Mouse (Mus musculus): ENCODE results near the gene Alg6. TPM values are rescaled to one million over a fixed set of nuclear protein-coding genes. Genes with fewer than 3 reads are reported as not detected.

The Alg6 gene
- polyA plus RNA-seq (2015; fragmentation: Nextera tagmentation; extraction: Ambion mirVana): 7.3 and 10.0 TPM in 2 replicates

DNA sequence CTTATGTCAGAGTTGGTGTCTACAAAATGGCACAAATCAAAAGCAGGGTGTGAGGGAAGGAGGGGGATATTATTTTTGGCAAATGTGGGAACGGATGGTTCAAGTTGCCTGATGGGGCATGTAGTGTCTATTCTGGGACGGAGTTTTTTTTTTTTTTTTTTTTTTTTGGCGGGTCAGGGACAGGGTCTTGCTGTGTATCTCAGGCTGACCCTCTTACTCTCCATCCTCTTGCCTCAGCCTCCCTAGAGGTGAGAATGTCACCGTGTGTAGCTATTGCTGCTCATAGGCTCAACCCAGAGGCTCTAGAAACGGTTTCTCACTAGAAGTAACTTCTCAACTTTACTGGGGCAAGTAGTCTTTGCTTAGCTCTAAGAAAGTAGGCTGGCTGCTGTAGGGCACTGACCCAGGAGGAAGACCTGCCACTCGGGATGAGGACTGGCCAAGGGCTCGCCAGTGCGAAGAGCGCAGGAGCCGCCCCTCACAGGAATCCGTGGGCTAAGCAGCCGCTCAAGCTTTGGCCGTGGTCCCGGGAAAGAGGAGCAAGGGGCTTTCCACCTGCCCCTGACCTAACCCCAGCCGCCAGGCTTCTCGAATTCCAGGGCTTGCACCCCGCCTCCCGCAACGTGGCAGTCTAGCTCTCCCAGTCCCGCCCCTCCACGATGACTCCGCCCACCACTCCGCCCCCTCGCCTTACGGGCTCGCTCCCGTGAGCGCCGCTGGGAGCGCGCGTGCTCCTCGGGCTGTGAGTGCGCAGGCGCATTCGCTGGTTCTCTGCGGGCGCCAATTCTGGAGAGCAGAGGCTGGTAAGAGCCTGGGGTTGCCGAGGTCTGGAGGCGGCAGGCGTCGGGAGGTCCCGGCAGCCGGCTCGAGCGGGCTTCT, at the start of gene Alg6:
TSS of gene Alg6 (plus strand) at position 761 of the 879 bp plus-strand sequence.
- Histone ChIP-seq H3K27me3 (replicated peaks; ENCODE audit: insufficient read depth, low read length) (no peaks in the 10 kb centered on the region), H3K4me3 (ENCODE audit: low read depth, low read length) (peak within 1 kb of the TSS; percentile 72), H3K4me2 (replicated peaks; ENCODE audit: low read depth, low read length) (peak within 1 kb of the TSS; percentile 80), H3K9ac (replicated peaks; ENCODE audit: low read depth) (peak within 1 kb of the TSS; percentile 77), H3K27ac (ENCODE audit: low read length) (peak within 1 kb of the TSS; percentile 26; the same call in 1 of the 2 replicates), H3K36me3 (ENCODE audit: insufficient read depth, low read length) (no peaks in the 10 kb centered on the region), H3K4me1 (ENCODE audit: insufficient read depth, low read depth, low read length) (no peaks in the 10 kb centered on the region), H3K9me3 (ENCODE audit: low read length) (no peaks in the 10 kb centered on the region)
- DNase-seq (ENCODE audit: low spot score) (peak; percentile 96), ATAC-seq (peak; percentile 95)
- TF ChIP-seq CTCF (IDR thresholded peaks at IDR 0.05): peak; percentile 65
- no peak for TF ChIP-seq EP300 (IDR thresholded peaks at IDR 0.05)
- WGBS: 4% methylated on average over 46 of the region's 46 CpGs

DNA sequence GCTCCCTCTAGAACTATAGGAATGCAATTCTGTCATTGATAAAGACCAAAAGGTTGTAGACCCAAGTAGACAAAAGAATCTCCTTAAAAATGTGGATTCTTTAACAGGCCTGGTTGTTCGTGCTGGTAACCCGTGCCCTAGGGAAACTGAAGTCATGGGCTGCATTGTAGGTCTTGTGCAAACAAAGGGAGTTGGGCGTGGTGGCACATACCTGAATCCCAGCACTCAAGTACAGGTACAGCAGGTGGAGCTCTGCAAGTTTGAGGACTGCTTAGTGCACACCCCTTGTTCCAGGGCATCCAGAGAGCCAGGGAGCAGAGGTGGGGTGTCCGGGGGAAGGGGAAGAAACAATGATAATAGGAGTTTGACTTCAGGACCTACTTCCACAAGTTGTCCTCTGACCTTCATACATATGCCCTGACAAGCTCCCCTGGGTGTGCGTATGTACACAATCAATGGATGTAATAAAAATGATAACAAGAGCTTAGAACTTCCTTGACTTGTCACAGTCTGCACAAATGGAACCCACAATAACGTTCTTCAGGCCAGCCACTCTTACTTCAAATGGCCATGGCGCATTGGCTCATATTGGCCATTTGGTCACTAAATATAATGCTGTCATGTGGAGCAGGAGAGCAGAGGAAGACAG, 45.1 kb upstream of the Alg6 start:
- no peaks in the 10 kb centered on the region for H3K36me3 ChIP-seq (ENCODE audit: insufficient read depth, low read length)
- H3K9me3 ChIP-seq (ENCODE audit: low read length): no peaks in the 10 kb centered on the region
- no peak overlapping the region for H3K27ac ChIP-seq (ENCODE audit: low read length)
- peaks cover 8% of the 10 kb centered on the region for H3K27me3 ChIP-seq (replicated peaks; ENCODE audit: insufficient read depth, low read length)
- DNase-seq (ENCODE audit: low spot score) (peak; percentile 50), ATAC-seq (no peak)
- H3K4me1 ChIP-seq (ENCODE audit: insufficient read depth, low read depth, low read length): no peaks in the 10 kb centered on the region
- no peak overlapping the region for H3K4me3 ChIP-seq (ENCODE audit: low read depth, low read length)
- WGBS: 74% methylated on average over 7 of the region's 7 CpGs
- TF ChIP-seq CTCF (IDR thresholded peaks at IDR 0.05) (no peak), EP300 (IDR thresholded peaks at IDR 0.05) (no peak)
- H3K4me2 ChIP-seq (replicated peaks; ENCODE audit: low read depth, low read length): no peak overlapping the region
- H3K9ac ChIP-seq (replicated peaks; ENCODE audit: low read depth): no peak overlapping the region

DNA sequence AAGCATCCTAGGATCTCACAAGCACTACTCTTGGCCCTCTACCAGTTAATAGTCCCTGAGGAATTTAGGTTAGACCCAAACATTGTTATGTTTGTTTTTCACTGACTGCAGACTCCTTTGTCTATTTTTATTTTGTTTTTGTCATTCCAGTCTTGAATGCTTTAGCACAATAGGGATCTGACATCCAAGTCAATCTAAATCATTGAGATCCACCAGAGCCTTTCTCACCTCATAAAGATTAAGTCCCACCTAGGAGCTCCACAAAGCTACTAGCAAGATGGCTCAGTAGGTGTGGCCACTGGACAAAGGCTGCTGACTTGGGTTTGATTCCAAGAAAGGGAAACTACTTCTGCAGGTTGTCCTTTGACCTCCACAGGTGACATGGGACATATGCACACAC, 40.3 kb upstream of the Alg6 start:
- Histone ChIP-seq H3K4me2 (replicated peaks; ENCODE audit: low read depth, low read length) (no peak overlapping the region), H3K27ac (ENCODE audit: low read length) (no peak overlapping the region), H3K4me1 (ENCODE audit: insufficient read depth, low read depth, low read length) (no peaks in the 10 kb centered on the region), H3K27me3 (replicated peaks; ENCODE audit: insufficient read depth, low read length) (no peaks in the 10 kb centered on the region), H3K4me3 (ENCODE audit: low read depth, low read length) (no peak overlapping the region), H3K9ac (replicated peaks; ENCODE audit: low read depth) (no peak overlapping the region), H3K9me3 (ENCODE audit: low read length) (no peaks in the 10 kb centered on the region), H3K36me3 (ENCODE audit: insufficient read depth, low read length) (no peaks in the 10 kb centered on the region)
- DNase-seq (ENCODE audit: low spot score) (no peak), ATAC-seq (no peak)
- TF ChIP-seq EP300 (IDR thresholded peaks at IDR 0.05) (no peak), CTCF (IDR thresholded peaks at IDR 0.05) (no peak)

DNA sequence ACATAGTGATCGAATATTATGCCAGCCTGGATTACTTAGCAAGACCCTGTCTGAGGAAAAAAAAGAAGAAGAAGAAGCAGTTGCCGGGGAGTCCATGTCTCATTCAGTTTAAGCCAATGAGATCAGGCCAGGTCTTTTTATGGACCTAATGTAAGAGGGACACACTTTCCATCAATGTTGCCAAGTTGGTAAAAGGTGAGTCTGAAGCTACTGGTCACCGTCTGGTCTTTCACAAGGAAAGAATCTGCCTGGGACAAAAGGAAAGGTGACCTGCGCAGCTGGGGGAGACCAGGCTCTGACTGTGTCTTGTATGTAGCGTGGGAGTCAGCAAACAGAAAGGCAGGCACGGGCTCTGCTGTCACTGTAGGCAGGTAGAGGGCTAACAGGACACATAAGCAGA, 31.5 kb upstream of the Alg6 start:
- no peaks in the 10 kb centered on the region for H3K9me3 ChIP-seq (ENCODE audit: low read length)
- no peak overlapping the region for H3K4me3 ChIP-seq (ENCODE audit: low read depth, low read length)
- no peak for DNase-seq (ENCODE audit: low spot score)
- H3K27ac ChIP-seq (ENCODE audit: low read length): no peak overlapping the region
- no peak overlapping the region for H3K9ac ChIP-seq (replicated peaks; ENCODE audit: low read depth)
- no peaks in the 10 kb centered on the region for H3K4me1 ChIP-seq (ENCODE audit: insufficient read depth, low read depth, low read length)
- H3K27me3 ChIP-seq (replicated peaks; ENCODE audit: insufficient read depth, low read length): no peaks in the 10 kb centered on the region
- no peak overlapping the region for H3K4me2 ChIP-seq (replicated peaks; ENCODE audit: low read depth, low read length)
- ATAC-seq: no peak
- WGBS: 75% methylated on average over 6 of the region's 6 CpGs
- H3K36me3 ChIP-seq (ENCODE audit: insufficient read depth, low read length): no peaks in the 10 kb centered on the region
- no peak for TF ChIP-seq CTCF (IDR thresholded peaks at IDR 0.05)
- TF ChIP-seq EP300 (IDR thresholded peaks at IDR 0.05): no peak

DNA sequence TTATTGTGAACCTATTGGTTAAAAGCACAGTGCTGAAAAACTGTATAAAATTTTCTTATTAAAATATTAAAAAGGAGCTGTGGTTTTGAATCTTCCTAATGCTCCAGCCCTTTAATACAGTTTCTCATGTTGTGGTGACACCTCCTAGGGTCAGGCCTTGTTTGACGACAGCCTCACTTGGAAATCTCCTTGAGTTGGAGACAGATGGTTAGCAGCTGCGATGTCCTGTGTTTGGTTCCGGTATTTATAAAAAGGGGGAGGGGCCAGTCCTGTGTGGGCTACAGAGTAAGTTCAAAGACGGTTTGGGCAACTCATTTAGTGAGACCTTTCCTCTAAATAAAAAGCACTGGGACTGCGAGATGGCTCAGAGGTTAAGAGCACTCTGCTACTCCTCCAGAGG, 29.2 kb upstream of the Alg6 start:
- no peaks in the 10 kb centered on the region for H3K4me1 ChIP-seq (ENCODE audit: insufficient read depth, low read depth, low read length)

DNA sequence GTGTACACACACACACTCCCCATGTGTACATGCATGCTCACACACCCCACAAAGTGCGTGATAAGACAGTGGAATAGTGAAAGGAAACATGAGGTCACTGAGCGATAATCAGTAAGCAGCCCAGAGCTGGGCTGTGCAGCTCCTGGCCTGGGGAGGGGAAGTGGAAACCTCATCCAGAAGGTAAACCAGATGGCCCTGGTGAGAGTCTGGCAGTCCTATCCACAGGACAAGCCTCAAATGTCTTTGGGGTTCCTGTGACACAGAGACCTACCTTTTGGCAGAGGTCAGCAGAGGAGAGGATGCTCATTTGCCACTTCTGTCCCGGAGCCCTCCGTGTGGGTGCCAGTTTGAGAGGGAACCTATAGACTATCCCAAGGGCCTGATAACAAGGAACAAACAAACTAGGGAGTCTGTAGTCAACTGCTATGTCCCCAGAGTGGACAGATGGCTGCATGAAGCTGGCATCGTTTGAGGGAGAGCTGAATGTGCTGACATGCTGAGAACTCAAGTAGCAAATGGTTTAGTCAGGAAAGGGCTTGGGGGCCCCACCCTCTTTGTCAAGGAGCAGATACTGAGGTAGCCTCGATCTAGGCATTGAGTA, 2.8 kb upstream of the Alg6 start:
- Histone ChIP-seq H3K4me3 (ENCODE audit: low read depth, low read length) (no peak overlapping the region), H3K27me3 (replicated peaks; ENCODE audit: insufficient read depth, low read length) (no peaks in the 10 kb centered on the region), H3K9me3 (ENCODE audit: low read length) (no peaks in the 10 kb centered on the region), H3K36me3 (ENCODE audit: insufficient read depth, low read length) (no peaks in the 10 kb centered on the region), H3K4me1 (ENCODE audit: insufficient read depth, low read depth, low read length) (no peaks in the 10 kb centered on the region), H3K27ac (ENCODE audit: low read length) (no peak overlapping the region), H3K4me2 (replicated peaks; ENCODE audit: low read depth, low read length) (no peak overlapping the region), H3K9ac (replicated peaks; ENCODE audit: low read depth) (no peak overlapping the region)
- no peak for TF ChIP-seq CTCF (IDR thresholded peaks at IDR 0.05)
- no peak for TF ChIP-seq EP300 (IDR thresholded peaks at IDR 0.05)
- DNase-seq (ENCODE audit: low spot score) (no peak), ATAC-seq (no peak)
- WGBS: 80% methylated on average over 6 of the region's 6 CpGs

More for the DNA sequence above, 29.2 kb upstream of the Alg6 start:
- Histone ChIP-seq H3K9me3 (ENCODE audit: low read length) (no peaks in the 10 kb centered on the region), H3K4me3 (ENCODE audit: low read depth, low read length) (no peak overlapping the region), H3K9ac (replicated peaks; ENCODE audit: low read depth) (no peak overlapping the region), H3K27ac (ENCODE audit: low read length) (no peak overlapping the region), H3K36me3 (ENCODE audit: insufficient read depth, low read length) (no peaks in the 10 kb centered on the region), H3K27me3 (replicated peaks; ENCODE audit: insufficient read depth, low read length) (no peaks in the 10 kb centered on the region), H3K4me2 (replicated peaks; ENCODE audit: low read depth, low read length) (no peak overlapping the region)
- 39% methylated on average over 5 of the region's 5 CpGs for WGBS
- TF ChIP-seq EP300 (IDR thresholded peaks at IDR 0.05) (no peak), CTCF (IDR thresholded peaks at IDR 0.05) (no peak)
- ATAC-seq: no peak; the same call in 1 of the 2 replicates
- peak; percentile 29 for DNase-seq (ENCODE audit: low spot score)
